Mouse (Mus musculus) forebrain, embryonic 11.5 days (tissue): Measurements from ENCODE around the gene Iqsec1. TPM values are rescaled to one million over a fixed set of nuclear protein-coding genes. Genes with fewer than 3 reads are reported as not detected.

ENCODE experiments used
- ATAC-seq: fragments of 200-750 bp; cut with Nextera tagmentation; replicated peaks from 2 replicates; pipeline ENCODE4 v1.8.0; 2017; ENCODE audit warnings: moderate TSS enrichment; ENCODE audit not compliant: low FRiP score
- DNase-seq: peaks from one replicate; pipeline ENCODE4 v3.0.0-alpha.2; 2017; ENCODE audit warnings: low spot score
- H3K27ac ChIP-seq: fragments of 300-500 bp; sonication (generic); 2 replicates; pipeline ENCODE4 v1.5.1; 2014; ENCODE audit warnings: low read depth, low read length
- H3K27me3 ChIP-seq: fragments of 300-500 bp; sonication (generic); 2 replicates; pipeline ENCODE4 v1.6.1; 2014; ENCODE audit warnings: mild to moderate bottlenecking, low read length, mixed read lengths; ENCODE audit not compliant: control insufficient read depth, insufficient read depth
- H3K36me3 ChIP-seq: fragments of 300-500 bp; sonication (generic); 2 replicates; pipeline ENCODE4 v1.6.1; 2014; ENCODE audit warnings: mild to moderate bottlenecking, low read length, moderate library complexity, mixed read lengths; ENCODE audit not compliant: control insufficient read depth, insufficient read depth
- H3K4me1 ChIP-seq: fragments of 300-500 bp; sonication (generic); replicated peaks from 2 replicates; pipeline ENCODE4 v1.6.1; 2014; ENCODE audit warnings: low read length, mixed read lengths; ENCODE audit not compliant: control insufficient read depth, insufficient read depth
- H3K4me2 ChIP-seq: fragments of 300-500 bp; sonication (generic); 2 replicates; pipeline ENCODE4 v1.6.1; 2014; ENCODE audit warnings: low read depth, mild to moderate bottlenecking, low read length, moderate library complexity, mixed read lengths; ENCODE audit not compliant: severe bottlenecking
- H3K4me3 ChIP-seq: fragments of 300-500 bp; sonication (generic); 2 replicates; pipeline ENCODE4 v1.5.1; 2014; ENCODE audit warnings: low read depth, low read length
- H3K9ac ChIP-seq: fragments of 300-500 bp; sonication (generic); 2 replicates; pipeline ENCODE4 v1.6.1; 2014; ENCODE audit warnings: low read length
- H3K9me3 ChIP-seq: fragments of 300-500 bp; sonication (generic); 2 replicates; pipeline ENCODE4 v1.6.1; 2016; ENCODE audit warnings: low read length, mixed read lengths; ENCODE audit not compliant: control insufficient read depth
- WGBS: fragments of 180-500 bp; shearing (Covaris S2); extraction: QIAGEN DNeasy Blood & Tissue Kit; methylation state at CpG from one replicate; pipeline ENCODE4 v1.1.7; 2014; 5-methylcytosine and 5-hydroxymethylcytosine counted together
- polyA plus RNA-seq: library from polyadenylated mRNA; unstranded; fragments of >200 nt; fragmentation: Nextera tagmentation; extraction: Ambion mirVana; gene quantifications from 2 replicates; pipeline ENCODE4 v1.2.1, GENCODE M21; 2014

Iqsec1 gene
- polyA plus RNA-seq, 1 experiment from 2014 or later, result 15.0 TPM

DNA sequence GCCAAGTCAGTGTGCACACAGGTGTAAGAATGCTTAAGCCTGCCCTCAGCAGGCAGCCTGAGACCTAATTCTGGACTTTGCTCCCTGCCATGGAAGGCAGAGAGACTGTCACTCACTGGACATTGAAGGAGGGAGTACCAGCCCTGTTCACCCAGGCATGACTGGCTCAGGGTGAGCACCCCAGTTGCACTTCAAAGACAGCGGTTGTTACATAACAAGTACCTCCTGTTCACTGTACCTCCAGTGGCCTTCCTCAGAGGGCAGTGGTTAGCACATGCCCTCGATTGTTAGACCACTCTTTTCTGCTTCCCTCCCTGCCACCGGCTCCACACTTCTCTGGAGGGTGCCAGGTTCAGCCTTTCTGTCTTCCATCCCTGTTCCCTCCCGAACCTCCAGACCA, 225.2 kb downstream of the Iqsec1 start:
- no peak for ATAC-seq
- no peak for DNase-seq
- no peaks in the 10 kb centered on the region for H3K9me3 ChIP-seq
- H3K9ac ChIP-seq, result no peak overlapping the region
- H3K27ac ChIP-seq, result no peak overlapping the region
- no peaks in the 10 kb centered on the region for H3K27me3 ChIP-seq
- no peak overlapping the region for H3K4me3 ChIP-seq
- no peak overlapping the region for H3K4me2 ChIP-seq
- peaks cover 5% of the 10 kb centered on the region for H3K4me1 ChIP-seq
- H3K36me3 ChIP-seq, result no peaks in the 10 kb centered on the region; the same call in 1 of the 2 replicates
- WGBS, result 79% methylated on average over 4 of the region's 4 CpGs

DNA sequence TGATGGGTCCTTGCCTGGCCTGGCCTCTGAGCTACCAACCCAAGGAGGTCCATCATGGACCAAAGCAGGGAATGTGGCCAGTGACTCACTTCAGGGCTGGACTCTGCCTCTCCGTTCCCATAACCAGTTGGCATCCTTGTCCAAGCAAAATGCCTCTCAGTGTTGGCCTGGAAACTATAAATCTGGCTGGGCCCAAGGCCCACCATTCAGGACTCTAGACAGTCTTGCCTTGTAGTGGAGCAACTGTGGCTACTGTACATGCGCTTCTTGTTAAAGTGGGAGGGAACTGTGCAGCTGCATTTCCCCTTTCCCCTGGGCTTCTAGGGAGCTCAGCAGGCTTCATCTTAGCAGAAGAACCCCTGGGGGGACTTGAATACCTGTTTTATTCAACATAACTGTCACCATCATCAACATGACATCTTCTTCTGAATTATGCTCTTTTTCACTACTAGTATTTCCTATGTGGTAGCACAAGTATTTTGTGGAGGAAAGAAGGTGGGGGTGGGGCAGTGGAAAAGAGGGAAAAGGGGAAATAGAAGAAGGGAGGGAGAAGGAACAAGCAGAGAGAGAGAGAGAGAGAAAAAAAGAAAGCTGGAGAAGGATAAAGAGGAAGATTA, 226.3 kb downstream of the Iqsec1 start:
- WGBS, result 96% methylated on average over 2 of the region's 2 CpGs

GRCm38 (mm10) chr6:90761301-90762056, 227.0 kb downstream of the Iqsec1 start:
- ATAC-seq (no peak), DNase-seq (no peak)
- 88% methylated on average over 4 of the region's 4 CpGs for WGBS
- Histone ChIP-seq H3K36me3 (no peaks in the 10 kb centered on the region), H3K27me3 (no peaks in the 10 kb centered on the region), H3K9ac (no peak overlapping the region; the same call in 1 of the 2 replicates), H3K4me1 (peaks cover 5% of the 10 kb centered on the region), H3K4me3 (no peak overlapping the region), H3K27ac (no peak overlapping the region), H3K9me3 (no peaks in the 10 kb centered on the region), H3K4me2 (no peak overlapping the region)

More for the DNA sequence above, 226.3 kb downstream of the Iqsec1 start:
- Histone ChIP-seq H3K9ac (no peak overlapping the region), H3K4me3 (no peak overlapping the region), H3K27me3 (no peaks in the 10 kb centered on the region), H3K9me3 (no peaks in the 10 kb centered on the region), H3K4me2 (no peak overlapping the region), H3K27ac (no peak overlapping the region), H3K4me1 (peaks cover 5% of the 10 kb centered on the region), H3K36me3 (no peaks in the 10 kb centered on the region)
- DNase-seq, result no peak
- no peak for ATAC-seq

DNA sequence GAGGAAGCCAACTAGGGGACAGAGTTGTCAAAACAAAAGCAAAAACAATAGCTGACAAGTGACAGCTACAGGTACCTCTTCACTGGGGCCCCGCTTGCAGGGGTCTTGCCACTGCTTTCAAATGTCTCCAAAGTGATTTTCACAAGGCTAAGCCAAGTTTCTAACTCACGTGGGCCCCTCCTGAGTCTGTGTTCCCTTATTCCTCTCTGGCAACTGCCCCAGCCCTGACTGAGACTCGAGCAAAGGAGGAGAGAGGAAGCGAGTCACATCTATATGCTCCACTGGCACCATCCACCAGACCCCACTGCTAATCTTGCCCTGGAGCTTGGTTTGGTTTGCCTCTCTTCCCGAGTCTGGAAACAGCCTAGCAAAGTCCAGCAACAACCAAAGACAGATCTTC, 227.6 kb downstream of the Iqsec1 start:
- no peak overlapping the region for H3K4me3 ChIP-seq
- H3K9me3 ChIP-seq, result no peaks in the 10 kb centered on the region
- no peak for ATAC-seq
- 59% methylated on average over 5 of the region's 5 CpGs for WGBS
- no peak overlapping the region for H3K27ac ChIP-seq
- no peak overlapping the region; the same call in 1 of the 2 replicates for H3K9ac ChIP-seq
- peaks cover 5% of the 10 kb centered on the region for H3K4me1 ChIP-seq
- H3K4me2 ChIP-seq, result no peak overlapping the region
- no peaks in the 10 kb centered on the region for H3K36me3 ChIP-seq
- DNase-seq, result no peak
- no peaks in the 10 kb centered on the region for H3K27me3 ChIP-seq

DNA sequence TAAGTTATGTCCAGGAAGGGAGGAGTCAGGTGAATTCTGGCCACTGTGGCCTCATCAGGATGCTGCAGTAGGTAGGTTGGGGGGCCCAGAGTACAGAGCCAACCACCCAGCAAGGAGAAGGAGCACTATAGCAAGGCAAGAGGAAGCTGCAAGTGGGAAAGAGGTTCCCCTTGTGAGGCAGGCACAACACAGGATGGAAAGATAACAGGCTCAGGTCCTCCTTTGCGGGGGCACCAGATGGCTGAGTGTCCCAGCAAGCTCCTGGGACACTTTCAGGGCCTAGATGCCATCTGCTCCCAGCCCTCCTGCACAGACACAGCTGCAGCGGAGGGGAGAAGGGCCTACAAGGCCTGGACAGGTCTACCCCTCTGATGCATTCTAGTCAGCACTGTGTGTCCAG, 228.7 kb downstream of the Iqsec1 start:
- no peak overlapping the region for H3K27ac ChIP-seq
- no peaks in the 10 kb centered on the region for H3K36me3 ChIP-seq
- H3K9ac ChIP-seq, result no peak overlapping the region
- DNase-seq, result no peak
- 76% methylated on average over 2 of the region's 2 CpGs for WGBS
- H3K4me2 ChIP-seq, result no peak overlapping the region
- H3K4me1 ChIP-seq, result peaks cover 3% of the 10 kb centered on the region
- no peak overlapping the region for H3K4me3 ChIP-seq
- no peaks in the 10 kb centered on the region for H3K9me3 ChIP-seq
- H3K27me3 ChIP-seq, result no peaks in the 10 kb centered on the region
- ATAC-seq, result peak; percentile 31; the same call in 1 of the 2 replicates

- ATAC-seq, result no peak
- no peak for DNase-seq
- Histone ChIP-seq H3K36me3 (no peaks in the 10 kb centered on the region), H3K4me3 (no peak overlapping the region), H3K27me3 (no peaks in the 10 kb centered on the region), H3K9ac (no peak overlapping the region), H3K4me1 (no peaks in the 10 kb centered on the region), H3K4me2 (no peak overlapping the region), H3K27ac (no peak overlapping the region), H3K9me3 (no peaks in the 10 kb centered on the region)
- WGBS, result 87% methylated on average over 2 of the region's 2 CpGs
These were observed 230.3 kb downstream of the Iqsec1 start for GRCm38 (mm10) chr6:90758155-90758554.

- DNase-seq (no peak), ATAC-seq (no peak)
- Histone ChIP-seq H3K9me3 (no peaks in the 10 kb centered on the region), H3K27me3 (no peaks in the 10 kb centered on the region), H3K4me1 (no peaks in the 10 kb centered on the region), H3K9ac (no peak overlapping the region), H3K4me3 (no peak overlapping the region), H3K36me3 (no peaks in the 10 kb centered on the region), H3K4me2 (no peak overlapping the region), H3K27ac (no peak overlapping the region)
- WGBS, result 75% methylated on average over 12 of the region's 12 CpGs
These were observed 231.0 kb downstream of the Iqsec1 start for GRCm38 (mm10) chr6:90757427-90757883.

DNA sequence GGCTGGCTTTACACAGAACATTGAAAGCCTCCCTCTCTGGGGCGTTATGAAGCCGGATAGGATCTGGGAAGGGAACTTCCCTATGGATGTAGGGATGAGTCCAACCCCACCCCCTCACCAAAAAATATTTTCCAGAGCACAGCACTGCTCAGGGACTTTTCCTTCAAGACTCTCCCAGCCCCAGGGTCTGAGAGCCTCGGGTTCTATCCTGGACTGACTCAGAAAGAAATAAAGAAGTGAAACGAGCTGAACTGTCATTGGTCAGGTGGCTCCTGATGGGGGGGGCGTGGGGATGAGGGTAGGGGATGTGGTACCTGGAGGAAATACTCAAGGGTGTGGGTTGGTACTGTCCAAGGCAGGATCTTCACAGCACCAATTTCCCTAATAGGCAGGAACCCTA, 231.9 kb downstream of the Iqsec1 start:
- no peak overlapping the region for H3K4me3 ChIP-seq
- H3K27ac ChIP-seq, result no peak overlapping the region
- H3K27me3 ChIP-seq, result no peaks in the 10 kb centered on the region
- H3K9ac ChIP-seq, result no peak overlapping the region
- no peak for ATAC-seq
- H3K36me3 ChIP-seq, result no peaks in the 10 kb centered on the region
- WGBS, result 85% methylated on average over 5 of the region's 5 CpGs
- no peaks in the 10 kb centered on the region for H3K4me1 ChIP-seq
- DNase-seq, result no peak
- no peaks in the 10 kb centered on the region for H3K9me3 ChIP-seq
- no peak overlapping the region for H3K4me2 ChIP-seq

GRCm38 (mm10) chr6:90755613-90755941, 232.9 kb downstream of the Iqsec1 start:
- Histone ChIP-seq H3K36me3 (no peaks in the 10 kb centered on the region), H3K27me3 (no peaks in the 10 kb centered on the region), H3K4me1 (no peaks in the 10 kb centered on the region), H3K4me3 (no peak overlapping the region), H3K27ac (no peak overlapping the region), H3K9ac (no peak overlapping the region), H3K9me3 (no peaks in the 10 kb centered on the region), H3K4me2 (no peak overlapping the region)
- WGBS, result 86% methylated on average over 6 of the region's 6 CpGs
- DNase-seq (no peak), ATAC-seq (no peak)
